ENCODE assay signal across 11 mouse cellular contexts in the genomic region with DNA sequence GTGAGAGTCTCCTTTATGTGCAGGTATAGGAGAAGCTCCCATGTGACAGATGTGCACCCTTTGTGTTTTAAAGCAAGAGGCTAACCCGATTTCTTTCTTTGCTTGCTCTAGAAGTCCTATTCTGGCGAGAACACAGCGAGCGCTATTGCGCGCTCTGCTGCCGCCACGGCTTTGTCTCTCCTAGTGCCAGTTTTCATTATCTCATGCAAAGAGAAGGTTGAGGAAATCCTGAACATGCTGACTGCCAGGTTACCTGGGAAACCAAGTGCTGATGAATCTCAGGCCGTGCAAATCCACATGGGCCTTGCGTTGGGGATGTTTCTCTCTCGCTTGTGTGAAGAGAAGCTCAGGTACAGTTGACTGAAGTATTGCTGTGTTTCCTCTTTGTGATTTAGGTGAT.
DNase-seq lines count a peak whose midpoint lies in the region; ATAC-seq and TF ChIP-seq lines count a peak whose summit lies in the region.
"Had no signal": no experiment of that assay in that cellular context is flagged by ENCODE, and none has a peak within 500 bp of the region (broad histone marks: within the 10 kb centered on the region; RNA-seq: fewer than 3 reads in every experiment).

No protein-coding gene starts in this region.

- TF ChIP-seq POLR2A in kidney, adult 2 months (IDR thresholded peaks at IDR 0.05; ENCODE audit: low read depth, low read length): no peak

- H3K9me3 ChIP-seq in midbrain, embryonic 15.5 days: no peaks in the 10 kb centered on the region
- H3K9me3 ChIP-seq in intestine, postnatal 0 days (ENCODE audit: control insufficient read depth): no peaks in the 10 kb centered on the region
- H3K9me3 ChIP-seq: heart, embryonic 12.5 days; intestine, embryonic 15.5 days had no signal

- no peaks in the 10 kb centered on the region for H3K27me3 ChIP-seq in midbrain, embryonic 15.5 days (replicated peaks)
- H3K27me3 ChIP-seq in intestine, postnatal 0 days (replicated peaks; ENCODE audit: control insufficient read depth, insufficient read depth, low read length): no peaks in the 10 kb centered on the region
- no peaks in the 10 kb centered on the region; the same call in 1 of the 2 replicates for H3K27me3 ChIP-seq in kidney, adult 2 months (replicated peaks; ENCODE audit: control insufficient read depth, insufficient read depth, low read length)
- H3K27me3 ChIP-seq: heart, embryonic 12.5 days; intestine, embryonic 15.5 days had no signal

- H3K4me3 ChIP-seq in midbrain, embryonic 15.5 days: 0 out of 2 replicates have a peak overlapping the region, but pooled peaks have one; percentile 3
- H3K4me3 ChIP-seq in intestine, postnatal 0 days (ENCODE audit: low read depth, low read length): no peak overlapping the region
- H3K4me3 ChIP-seq in kidney, adult 2 months (ENCODE audit: insufficient read depth, low read depth, low read length): no peak overlapping the region
- H3K4me3 ChIP-seq: heart, embryonic 12.5 days; intestine, embryonic 15.5 days had no signal

- DNase-seq in retina, postnatal 1 day: peak; percentile 31
- DNase-seq in retina, embryonic 14.5 days (ENCODE audit: low spot score): no peak
- DNase-seq in layer of hippocampus, adult 8-10 months (ENCODE audit: low spot score in 2 of 2): peak; percentile 36 to 60
- no peak for DNase-seq in urinary bladder, adult 2 months (ENCODE audit: low spot score)
- no peak for DNase-seq in embryo, embryonic 10.5 days (ENCODE audit: low spot score)
- DNase-seq in kidney, adult 2 months: no peak
- DNase-seq: lung, adult 2 months had no signal

- ATAC-seq in midbrain, embryonic 15.5 days (replicated peaks): peak; percentile 90
- ATAC-seq in intestine, postnatal 0 days: no peak
- ATAC-seq: intestine, embryonic 15.5 days had no signal

- 0 out of 2 replicates have a peak overlapping the region, but pooled peaks have one; percentile 24 for H3K9ac ChIP-seq in midbrain, embryonic 15.5 days
- H3K9ac ChIP-seq in intestine, postnatal 0 days (ENCODE audit: low read depth, low read length): no peak overlapping the region
- H3K9ac ChIP-seq: heart, embryonic 12.5 days; intestine, embryonic 15.5 days had no signal

- H3K27ac ChIP-seq in midbrain, embryonic 15.5 days: peak overlapping the region; percentile 78
- no peak overlapping the region for H3K27ac ChIP-seq in intestine, postnatal 0 days (ENCODE audit: low read depth, low read length)
- no peak overlapping the region for H3K27ac ChIP-seq in kidney, adult 2 months (ENCODE audit: insufficient read depth, low read depth, low read length)
- H3K27ac ChIP-seq: intestine, embryonic 15.5 days had no signal

- no peak for TF ChIP-seq CTCF in intestine, postnatal 0 days (IDR thresholded peaks at IDR 0.05; ENCODE audit: low read depth)
- TF ChIP-seq CTCF in kidney, adult 2 months (conservative IDR thresholded peaks at IDR 0.05; ENCODE audit: insufficient read depth, insufficient read length, low read depth, low read length): no peak

- WGBS in midbrain, embryonic 15.5 days: 25% methylated on average over 11 of the region's 11 CpGs
- WGBS in intestine, postnatal 0 days: 90% methylated on average over 11 of the region's 11 CpGs
- 90% methylated on average over 11 of the region's 11 CpGs for WGBS in kidney, adult 2 months

- peaks cover 20% of the 10 kb centered on the region for H3K4me1 ChIP-seq in midbrain, embryonic 15.5 days
- no peaks in the 10 kb centered on the region for H3K4me1 ChIP-seq in intestine, postnatal 0 days (replicated peaks; ENCODE audit: control insufficient read depth, insufficient read depth, low read length)
- no peaks in the 10 kb centered on the region for H3K4me1 ChIP-seq in kidney, adult 2 months (ENCODE audit: control insufficient read depth, insufficient read depth, low read length)
- H3K4me1 ChIP-seq: heart, embryonic 12.5 days; intestine, embryonic 15.5 days had no signal

- H3K4me2 ChIP-seq in midbrain, embryonic 15.5 days: peak overlapping the region; percentile 34
- no peak overlapping the region for H3K4me2 ChIP-seq in intestine, postnatal 0 days (replicated peaks; ENCODE audit: low read depth)
- H3K4me2 ChIP-seq: heart, embryonic 12.5 days; intestine, embryonic 15.5 days had no signal

- H3K36me3 ChIP-seq in midbrain, embryonic 15.5 days (replicated peaks): no peaks in the 10 kb centered on the region
- H3K36me3 ChIP-seq in intestine, postnatal 0 days (ENCODE audit: control insufficient read depth, insufficient read depth): no peaks in the 10 kb centered on the region
- H3K36me3 ChIP-seq in kidney, adult 2 months (ENCODE audit: control insufficient read depth, insufficient read depth, low read length): no peaks in the 10 kb centered on the region
- H3K36me3 ChIP-seq: heart, embryonic 12.5 days; intestine, embryonic 15.5 days had no signal

Comparison
In these comparisons a context has a peak if more than half of its experiments do, and no peak if none do; other contexts are left out.
1. DNase-seq: peak in retina, postnatal 1 day (single experiment) and layer of hippocampus, adult 8-10 months (2 of 2); none in retina, embryonic 14.5 days (single experiment), urinary bladder, adult 2 months (single experiment), embryo, embryonic 10.5 days (single experiment) and kidney, adult 2 months (single experiment).